Mouse (Mus musculus) neural tube, embryonic 13.5 days (tissue): ENCODE results near the gene Npr1. TPM values are rescaled to one million over a fixed set of nuclear protein-coding genes. Genes with fewer than 3 reads are reported as not detected.
A peak's percentile ranks its signal among the peaks of the same experiment; 100 is the strongest.

Experiments
- ATAC-seq: fragments of 200-750 bp; cut with Nextera tagmentation; 2 replicates; pipeline ENCODE4 v1.8.0; 2017; ENCODE audit warnings: low read depth, mild to moderate bottlenecking, moderate TSS enrichment, moderate library complexity
- H3K27ac ChIP-seq: fragments of 300-500 bp; sonication (generic); replicated peaks from 2 replicates; pipeline ENCODE4 v1.5.1; 2015; ENCODE audit warnings: moderate library complexity, mild to moderate bottlenecking, inconsistent platforms
- H3K27me3 ChIP-seq: fragments of 300-500 bp; sonication (generic); 2 replicates; pipeline ENCODE4 v1.6.1; 2015; ENCODE audit warnings: mild to moderate bottlenecking, inconsistent platforms
- H3K36me3 ChIP-seq: fragments of 300-500 bp; sonication (generic); 2 replicates; pipeline ENCODE4 v1.6.1; 2015; ENCODE audit warnings: mild to moderate bottlenecking, inconsistent platforms
- H3K4me1 ChIP-seq: fragments of 300-500 bp; sonication (generic); replicated peaks from 2 replicates; pipeline ENCODE4 v1.6.1; 2015; ENCODE audit warnings: inconsistent platforms
- H3K4me2 ChIP-seq: fragments of 300-500 bp; sonication (generic); 2 replicates; pipeline ENCODE4 v1.6.1; 2015; ENCODE audit warnings: inconsistent platforms, mild to moderate bottlenecking, moderate library complexity
- H3K4me3 ChIP-seq: fragments of 300-500 bp; sonication (generic); 2 replicates; pipeline ENCODE4 v1.5.1; 2015; ENCODE audit warnings: mild to moderate bottlenecking, inconsistent platforms
- H3K9ac ChIP-seq: fragments of 300-500 bp; sonication (generic); 2 replicates; pipeline ENCODE4 v1.6.1; 2015; ENCODE audit warnings: moderate library complexity, mild to moderate bottlenecking, inconsistent platforms
- H3K9me3 ChIP-seq: fragments of 300-500 bp; sonication (generic); 2 replicates; pipeline ENCODE4 v1.6.1; 2016; ENCODE audit warnings: inconsistent platforms
- WGBS: fragments of 180-500 bp; shearing (Covaris S2); methylation state at CpG from one replicate; pipeline ENCODE4 v1.1.7; 2015; 5-methylcytosine and 5-hydroxymethylcytosine counted together
- polyA plus RNA-seq: library from polyadenylated mRNA; unstranded; fragments of >200 nt; fragmentation: Nextera tagmentation; extraction: Ambion mirVana; gene quantifications from 2 replicates; pipeline ENCODE4 v1.2.1, GENCODE M21; 2015

Gene Npr1
- polyA plus RNA-seq, 1 experiment from 2014 or later = 3.7 TPM

- 31% methylated on average over 7 of the region's 7 CpGs for WGBS
- Histone ChIP-seq H3K4me2 (peak overlapping the region; percentile 54), H3K4me3 (peak overlapping the region; percentile 29; the same call in 1 of the 2 replicates), H3K4me1 (peaks cover 21% of the 10 kb centered on the region), H3K9ac (no peak overlapping the region), H3K9me3 (no peaks in the 10 kb centered on the region), H3K27me3 (no peaks in the 10 kb centered on the region), H3K27ac (peak overlapping the region; percentile 81), H3K36me3 (no peaks in the 10 kb centered on the region)
- ATAC-seq = peak; percentile 41
Measured at GRCm38 (mm10) chr3:90447123-90447494, 18.6 kb downstream of the Npr1 start.

- Histone ChIP-seq H3K9me3 (no peaks in the 10 kb centered on the region), H3K9ac (peak overlapping the region; percentile 52), H3K4me2 (peak overlapping the region; percentile 54), H3K4me1 (peaks cover 21% of the 10 kb centered on the region), H3K4me3 (peak overlapping the region; percentile 29), H3K36me3 (no peaks in the 10 kb centered on the region), H3K27me3 (no peaks in the 10 kb centered on the region), H3K27ac (peak overlapping the region; percentile 81)
- 1% methylated on average over 17 of the region's 17 CpGs for WGBS
- peak; percentile 94 for ATAC-seq
Measured at GRCm38 (mm10) chr3:90446389-90447122, 19.1 kb downstream of the Npr1 start.

GRCm38 (mm10) chr3:90445417-90446200, 20.1 kb downstream of the Npr1 start:
- Histone ChIP-seq H3K4me2 (peak overlapping the region; percentile 54), H3K9ac (no peak overlapping the region), H3K27me3 (no peaks in the 10 kb centered on the region), H3K4me3 (peak overlapping the region; percentile 29; the same call in 1 of the 2 replicates), H3K27ac (peak overlapping the region; percentile 81), H3K36me3 (no peaks in the 10 kb centered on the region), H3K9me3 (no peaks in the 10 kb centered on the region), H3K4me1 (peaks cover 21% of the 10 kb centered on the region)
- WGBS = 62% methylated on average over 11 of the region's 11 CpGs
- ATAC-seq = no peak

GRCm38 (mm10) chr3:90443977-90444376, 21.7 kb downstream of the Npr1 start:
- WGBS = 80% methylated on average over 3 of the region's 3 CpGs
- ATAC-seq = no peak
- H3K4me3 ChIP-seq = no peak overlapping the region

GRCm38 (mm10) chr3:90440756-90441155, 24.9 kb downstream of the Npr1 start:
- Histone ChIP-seq H3K4me1 (peaks cover 5% of the 10 kb centered on the region), H3K9ac (no peak overlapping the region), H3K9me3 (no peaks in the 10 kb centered on the region), H3K4me2 (no peak overlapping the region), H3K4me3 (no peak overlapping the region), H3K27me3 (no peaks in the 10 kb centered on the region), H3K36me3 (no peaks in the 10 kb centered on the region), H3K27ac (no peak overlapping the region)
- WGBS = 90% methylated on average over 2 of the region's 2 CpGs
- ATAC-seq = no peak

More at GRCm38 (mm10) chr3:90443977-90444376, 21.7 kb downstream of the Npr1 start:
- Histone ChIP-seq H3K4me2 (no peak overlapping the region), H3K4me1 (peaks cover 21% of the 10 kb centered on the region), H3K27me3 (no peaks in the 10 kb centered on the region), H3K27ac (no peak overlapping the region), H3K9ac (no peak overlapping the region), H3K36me3 (no peaks in the 10 kb centered on the region), H3K9me3 (no peaks in the 10 kb centered on the region)

- Histone ChIP-seq H3K4me1 (peaks cover 14% of the 10 kb centered on the region), H3K9me3 (no peaks in the 10 kb centered on the region), H3K9ac (no peak overlapping the region), H3K36me3 (no peaks in the 10 kb centered on the region), H3K4me3 (no peak overlapping the region), H3K27ac (no peak overlapping the region), H3K4me2 (no peak overlapping the region), H3K27me3 (no peaks in the 10 kb centered on the region)
- 82% methylated on average over 4 of the region's 4 CpGs for WGBS
- ATAC-seq = no peak
Measured at GRCm38 (mm10) chr3:90437131-90437530, 28.5 kb downstream of the Npr1 start.

GRCm38 (mm10) chr3:90434073-90434730, 31.5 kb downstream of the Npr1 start:
- peak overlapping the region; percentile 4; the same call in 1 of the 2 replicates for H3K27ac ChIP-seq
- H3K9ac ChIP-seq = peak overlapping the region; percentile 43; the same call in 1 of the 2 replicates
- H3K4me2 ChIP-seq = peak overlapping the region; percentile 99
- no peak for ATAC-seq
- H3K36me3 ChIP-seq = 0 out of 2 replicates have a peak, but pooled peaks cover 3% of the 10 kb centered on the region
- no peaks in the 10 kb centered on the region for H3K27me3 ChIP-seq
- H3K4me1 ChIP-seq = peaks cover 33% of the 10 kb centered on the region
- no peaks in the 10 kb centered on the region for H3K9me3 ChIP-seq
- WGBS = 58% methylated on average over 11 of the region's 11 CpGs
- H3K4me3 ChIP-seq = peak overlapping the region; percentile 56

GRCm38 (mm10) chr3:90433381-90434020, 32.2 kb downstream of the Npr1 start, which contains the start of gene Ints3:
TSS of gene Ints3 (minus strand) at chr3:90433622.
- H3K27me3 ChIP-seq = no peaks in the 10 kb centered on the region
- no peaks in the 10 kb centered on the region for H3K9me3 ChIP-seq
- peaks cover 40% of the 10 kb centered on the region for H3K4me1 ChIP-seq
- peak within 1 kb of the TSS; percentile 56 for H3K4me3 ChIP-seq
- peak within 1 kb of the TSS; percentile 96 for H3K27ac ChIP-seq
- 0 out of 2 replicates have a peak, but pooled peaks cover 6% of the 10 kb centered on the region for H3K36me3 ChIP-seq
- H3K4me2 ChIP-seq = peak within 1 kb of the TSS; percentile 99
- H3K9ac ChIP-seq = peak within 1 kb of the TSS; percentile 80
- WGBS = under 1% methylated on average over 52 of the region's 52 CpGs
- ATAC-seq = peak; percentile 99

GRCm38 (mm10) chr3:90432811-90433219, 32.9 kb downstream of the Npr1 start:
- Histone ChIP-seq H3K9ac (peak overlapping the region; percentile 80), H3K36me3 (0 out of 2 replicates have a peak, but pooled peaks cover 6% of the 10 kb centered on the region), H3K4me3 (peak overlapping the region; percentile 56), H3K9me3 (no peaks in the 10 kb centered on the region), H3K27ac (peak overlapping the region; percentile 96), H3K27me3 (no peaks in the 10 kb centered on the region), H3K4me2 (peak overlapping the region; percentile 99), H3K4me1 (peaks cover 47% of the 10 kb centered on the region)
- ATAC-seq = peak; percentile 60
- 1% methylated on average over 12 of the region's 12 CpGs for WGBS

- Histone ChIP-seq H3K36me3 (0 out of 2 replicates have a peak, but pooled peaks cover 6% of the 10 kb centered on the region), H3K27ac (0 out of 2 replicates have a peak overlapping the region, but pooled peaks have one; percentile 96), H3K4me2 (peak overlapping the region; percentile 99), H3K4me3 (peak overlapping the region; percentile 56), H3K9me3 (no peaks in the 10 kb centered on the region), H3K9ac (peak overlapping the region; percentile 80), H3K27me3 (no peaks in the 10 kb centered on the region), H3K4me1 (peaks cover 47% of the 10 kb centered on the region)
- no peak for ATAC-seq
- 15% methylated on average over 2 of the region's 2 CpGs for WGBS
Measured at GRCm38 (mm10) chr3:90432348-90432747, 33.3 kb downstream of the Npr1 start.

- H3K4me3 ChIP-seq = no peak overlapping the region
- no peak overlapping the region for H3K27ac ChIP-seq
- no peak for ATAC-seq
- H3K4me1 ChIP-seq = peaks cover 47% of the 10 kb centered on the region
- no peaks in the 10 kb centered on the region for H3K9me3 ChIP-seq
- no peak overlapping the region for H3K9ac ChIP-seq
- no peaks in the 10 kb centered on the region for H3K27me3 ChIP-seq
- no peak overlapping the region for H3K4me2 ChIP-seq
- H3K36me3 ChIP-seq = peaks cover 14% of the 10 kb centered on the region; the same call in 1 of the 2 replicates
- 87% methylated on average over 3 of the region's 3 CpGs for WGBS
Measured at GRCm38 (mm10) chr3:90429576-90429975, 36.1 kb downstream of the Npr1 start.
